Mouse (Mus musculus): Measurements from ENCODE around the gene Zfp341. TPM values are rescaled to one million over a fixed set of nuclear protein-coding genes. Genes with fewer than 3 reads are reported as not detected.

Zfp341 gene
- total and polyA plus RNA-seq, 3 experiments = 0.58 to 4.4 (median 1.6) TPM

GRCm38 (mm10) chr2:154600586-154600985 lies 12.5 kb upstream of the Zfp341 start:
- no peak overlapping the region for H3K4me3 ChIP-seq (replicated peaks in 1 of 3; ENCODE audit: low read depth in 2 of 3, low read length in 2 of 3, poor library complexity in 1 of 3)
- no peak overlapping the region for H3K4me2 ChIP-seq (ENCODE audit: insufficient read depth, low read depth, poor library complexity, severe bottlenecking)
- H3K79me2 ChIP-seq (replicated peaks; ENCODE audit: control insufficient read depth, extremely low read depth, insufficient read depth, poor library complexity, severe bottlenecking) = no peaks in the 10 kb centered on the region
- H3K27ac ChIP-seq (ENCODE audit: insufficient read depth, low read depth) = no peak overlapping the region
- H3K4me1 ChIP-seq (ENCODE audit: control insufficient read depth in 1 of 2, insufficient read depth in 2 of 2) = peaks cover 19 to 33% of the 10 kb centered on the region in 2 experiments
- DNase-seq (ENCODE audit: extremely low read depth) = no peak
- TF ChIP-seq RAD21 (IDR thresholded peaks at IDR 0.05; ENCODE audit: low read depth, low read length) (no peak), CTCF (conservative IDR thresholded peaks at IDR 0.05 in 1 of 2, IDR thresholded peaks at IDR 0.05 in 1 of 2; ENCODE audit: low read depth in 2 of 2, low read length in 2 of 2) (peak in 1 of 2 experiments; percentile 29; a peak in 2 of 4 replicates), TBP (conservative IDR thresholded peaks at IDR 0.05; ENCODE audit: low read depth, low read length) (0 out of 2 replicates have a peak, but pooled peaks have one; percentile 28)
- dilution Hi-C loops (cut with MboI; ENCODE audit: extremely low pct_ligation_motif_present, extremely low pct_unique_long_range_greater_than_20kb, low sequenced_read_pairs) (no loop called here), in situ Hi-C loops (cut with MboI; ENCODE audit: low pct_ligation_motif_present, low pct_unique_long_range_greater_than_20kb, low sequenced_read_pairs) (no loop called here)
- H3K27me3 ChIP-seq (replicated peaks) = peaks cover 3% of the 10 kb centered on the region
- no peak overlapping the region for H3K9ac ChIP-seq (ENCODE audit: insufficient read depth, low read depth)
- H3K36me3 ChIP-seq (replicated peaks in 1 of 2; ENCODE audit: control insufficient read depth in 1 of 2, insufficient read depth in 1 of 2, low read length in 1 of 2) = peaks cover 0 to 8% of the 10 kb centered on the region in 2 experiments
- no peaks in the 10 kb centered on the region for H3K9me3 ChIP-seq (replicated peaks; ENCODE audit: low read length)

- no peaks in the 10 kb centered on the region for H3K79me2 ChIP-seq (replicated peaks; ENCODE audit: control insufficient read depth, extremely low read depth, insufficient read depth, poor library complexity, severe bottlenecking)
- H3K27me3 ChIP-seq (replicated peaks) = peaks cover 8% of the 10 kb centered on the region
- no peak overlapping the region for H3K4me3 ChIP-seq (replicated peaks in 1 of 3; ENCODE audit: low read depth in 2 of 3, low read length in 2 of 3, poor library complexity in 1 of 3)
- no peak overlapping the region for H3K9ac ChIP-seq (ENCODE audit: insufficient read depth, low read depth)
- TF ChIP-seq MAX (IDR thresholded peaks at IDR 0.05; ENCODE audit: low read length) (no peak), HCFC1 (IDR thresholded peaks at IDR 0.05; ENCODE audit: low read depth, low read length) (no peak), NELFE (IDR thresholded peaks at IDR 0.05; ENCODE audit: low read depth, low read length) (no peak), MEF2A (IDR thresholded peaks at IDR 0.05; ENCODE audit: borderline replicate concordance, low read depth, low read length) (no peak), ZNF384 (IDR thresholded peaks at IDR 0.05; ENCODE audit: low read depth, low read length) (no peak), UBTF (IDR thresholded peaks at IDR 0.05; ENCODE audit: low read depth, low read length) (no peak), ELF1 (IDR thresholded peaks at IDR 0.05; ENCODE audit: low read depth, low read length) (no peak), MAZ (IDR thresholded peaks at IDR 0.05; ENCODE audit: low read depth, low read length) (no peak), IRF4 (IDR thresholded peaks at IDR 0.05; ENCODE audit: low read depth, low read length) (no peak), SIN3A (IDR thresholded peaks at IDR 0.05; ENCODE audit: low read length) (no peak), TBP (conservative IDR thresholded peaks at IDR 0.05; ENCODE audit: low read depth, low read length) (no peak), USF2 (conservative IDR thresholded peaks at IDR 0.05; ENCODE audit: low read depth, low read length) (no peak), EP300 (IDR thresholded peaks at IDR 0.05; ENCODE audit: low read length) (no peak), JUN (IDR thresholded peaks at IDR 0.05; ENCODE audit: insufficient read depth, low read depth, low read length) (no peak), GABPA (IDR thresholded peaks at IDR 0.05; ENCODE audit: insufficient replicate concordance, low read depth, low read length) (no peak), CHD2 (IDR thresholded peaks at IDR 0.05; ENCODE audit: low read length) (no peak)
- in situ Hi-C loops (cut with MboI; ENCODE audit: low pct_ligation_motif_present, low pct_unique_long_range_greater_than_20kb, low sequenced_read_pairs) = no loop called here
- H3K4me1 ChIP-seq (ENCODE audit: control insufficient read depth in 1 of 2, insufficient read depth in 2 of 2) = peaks cover 19 to 33% of the 10 kb centered on the region in 2 experiments
- DNase-seq (ENCODE audit: extremely low read depth) = no peak
- H3K27ac ChIP-seq (ENCODE audit: insufficient read depth, low read depth) = no peak overlapping the region
- peaks cover 0 to 4% of the 10 kb centered on the region in 2 experiments for H3K36me3 ChIP-seq (replicated peaks in 1 of 2; ENCODE audit: control insufficient read depth in 1 of 2, insufficient read depth in 1 of 2, low read length in 1 of 2)
- H3K9me3 ChIP-seq (replicated peaks; ENCODE audit: low read length) = no peaks in the 10 kb centered on the region
- dilution Hi-C loops (cut with MboI; ENCODE audit: extremely low pct_ligation_motif_present, extremely low pct_unique_long_range_greater_than_20kb, low sequenced_read_pairs) = no loop called here
- H3K4me2 ChIP-seq (ENCODE audit: insufficient read depth, low read depth, poor library complexity, severe bottlenecking) = no peak overlapping the region
Observed at GRCm38 (mm10) chr2:154601324-154601723, 11.8 kb upstream of the Zfp341 start.

Data from CH12.LX (cell line).